Mouse (Mus musculus): ENCODE data around the gene Gm20388. TPM values are rescaled to one million over a fixed set of nuclear protein-coding genes. Genes with fewer than 3 reads are reported as not detected.

Gm20388 gene
- polyA plus RNA-seq, 1 experiment from 2014 or later: 3.6 TPM

DNA sequence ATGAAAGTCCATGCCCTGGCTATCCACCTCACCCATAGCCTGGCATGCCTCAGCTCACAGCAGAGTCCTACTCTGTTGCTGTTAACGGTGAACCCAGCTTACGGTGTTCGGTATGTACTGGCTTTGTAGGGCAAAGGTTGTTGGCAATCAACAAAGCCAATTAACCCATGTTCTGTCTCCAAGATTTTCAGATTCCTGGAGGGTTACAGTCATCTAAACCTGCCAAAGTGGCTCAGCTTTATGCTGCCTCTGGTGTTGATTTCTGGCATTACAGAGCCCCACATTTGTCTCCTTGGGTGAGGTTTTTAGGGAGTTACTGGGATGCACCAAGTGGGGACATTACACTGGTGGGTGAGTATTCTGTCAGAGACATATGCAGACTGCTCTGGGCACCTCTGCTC is 2786.5 kb downstream of the Gm20388 start:
- 85% methylated on average over 3 of the region's 3 CpGs for WGBS
- no peak for DNase-seq (ENCODE audit: low spot score)
- Histone ChIP-seq H3K4me1 (peaks cover 66% of the 10 kb centered on the region), H3K4me3 (no peak overlapping the region), H3K36me3 (replicated peaks) (no peaks in the 10 kb centered on the region; the same call in 1 of the 2 replicates), H3K27ac (replicated peaks) (no peak overlapping the region), H3K27me3 (replicated peaks; ENCODE audit: low read depth, poor library complexity, severe bottlenecking) (peaks cover 68% of the 10 kb centered on the region), H3K9me3 (no peaks in the 10 kb centered on the region)

DNA sequence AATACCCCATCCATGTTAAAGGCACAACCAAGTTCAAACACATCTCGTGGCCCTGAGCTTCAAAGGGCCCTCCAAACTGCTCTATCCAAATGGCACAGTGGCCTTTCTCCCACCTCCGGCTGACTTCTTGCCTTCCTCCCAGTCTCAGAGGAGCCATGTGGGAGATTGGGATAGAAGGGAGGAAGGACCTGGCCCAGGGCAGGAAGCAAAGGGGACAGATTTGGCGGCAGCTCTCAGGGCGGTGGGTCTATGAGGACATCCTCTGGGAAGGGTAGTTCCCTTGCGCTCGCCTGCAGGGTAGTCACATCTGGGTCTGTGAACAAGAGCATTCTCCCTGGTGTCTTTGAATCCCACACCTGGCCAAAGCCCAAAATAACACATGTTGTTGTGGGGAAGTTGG is 2786.9 kb downstream of the Gm20388 start:
- 75% methylated on average over 6 of the region's 6 CpGs for WGBS
- no peak overlapping the region for H3K27ac ChIP-seq (replicated peaks)
- no peak for DNase-seq (ENCODE audit: low spot score)
- no peaks in the 10 kb centered on the region for H3K9me3 ChIP-seq
- no peaks in the 10 kb centered on the region; the same call in 1 of the 2 replicates for H3K36me3 ChIP-seq (replicated peaks)
- peaks cover 68% of the 10 kb centered on the region for H3K27me3 ChIP-seq (replicated peaks; ENCODE audit: low read depth, poor library complexity, severe bottlenecking)
- H3K4me1 ChIP-seq: peaks cover 70% of the 10 kb centered on the region
- H3K4me3 ChIP-seq: 0 out of 2 replicates have a peak overlapping the region, but pooled peaks have one; percentile 36

DNA sequence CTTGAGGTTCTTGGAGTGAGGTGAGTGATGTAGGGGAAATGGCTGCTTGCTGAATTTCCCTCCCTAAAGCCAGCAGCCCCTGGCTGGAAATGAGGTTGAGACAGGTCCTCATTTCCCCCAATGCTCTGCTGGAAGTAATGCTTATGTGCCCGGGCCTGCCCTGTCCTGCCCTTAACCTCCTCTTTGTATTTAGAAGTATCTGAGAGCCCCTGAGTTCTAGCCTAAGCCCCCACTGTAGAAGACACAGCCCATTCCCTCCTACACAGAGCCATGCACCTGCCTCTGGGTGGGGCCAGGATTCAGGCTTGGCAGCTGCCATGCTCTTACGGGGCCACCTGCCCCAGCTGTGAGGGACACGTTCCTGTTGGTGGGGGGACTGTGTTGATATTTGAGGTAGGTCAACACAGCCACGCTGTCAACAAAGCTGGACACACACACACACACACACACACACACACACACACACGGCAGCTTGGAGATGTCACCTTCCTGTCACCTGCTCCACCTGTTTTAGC is 2787.7 kb downstream of the Gm20388 start:
- Histone ChIP-seq H3K27ac (replicated peaks) (0 out of 2 replicates have a peak overlapping the region, but pooled peaks have one; percentile 35), H3K9me3 (no peaks in the 10 kb centered on the region), H3K4me1 (peaks cover 72% of the 10 kb centered on the region), H3K27me3 (replicated peaks; ENCODE audit: low read depth, poor library complexity, severe bottlenecking) (peaks cover 64% of the 10 kb centered on the region), H3K4me3 (peak overlapping the region; percentile 36; the same call in 1 of the 2 replicates), H3K36me3 (replicated peaks) (no peaks in the 10 kb centered on the region; the same call in 1 of the 2 replicates)
- DNase-seq (ENCODE audit: low spot score): no peak
- WGBS: 78% methylated on average over 5 of the region's 5 CpGs

DNA sequence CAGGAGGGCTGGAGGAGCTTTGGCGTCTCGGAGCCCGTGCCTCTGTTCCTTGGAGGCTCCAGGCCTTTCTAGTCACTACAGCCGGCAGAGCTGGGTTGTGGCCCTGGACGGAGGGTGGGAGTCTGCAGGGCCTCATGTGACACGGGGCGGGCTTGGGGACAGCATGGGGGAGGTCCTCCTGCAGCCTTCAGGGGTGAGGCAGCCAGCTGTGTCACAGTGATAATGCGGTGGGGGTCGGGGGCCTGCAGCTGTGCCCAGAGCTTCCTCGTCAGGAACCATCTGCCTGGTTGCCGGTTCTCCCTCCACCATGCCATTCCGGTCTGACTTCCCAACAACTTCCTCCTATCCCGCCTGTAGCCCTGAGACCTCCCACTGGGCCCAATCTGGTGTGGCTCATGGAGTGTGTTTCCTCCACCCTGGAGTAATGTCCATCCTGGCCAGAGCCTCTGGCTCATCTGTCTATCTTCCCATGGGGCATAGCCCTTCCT is 2788.4 kb downstream of the Gm20388 start, which contains the start of gene Cbfa2t3:
Cbfa2t3 (minus strand) TSS at position 105 of the 488 bp plus-strand sequence.
- peak; percentile 41 for DNase-seq (ENCODE audit: low spot score)
- Histone ChIP-seq H3K4me3 (peak within 1 kb of the TSS; percentile 36), H3K36me3 (replicated peaks) (no peaks in the 10 kb centered on the region; the same call in 1 of the 2 replicates), H3K9me3 (no peaks in the 10 kb centered on the region), H3K27me3 (replicated peaks; ENCODE audit: low read depth, poor library complexity, severe bottlenecking) (peaks cover 57% of the 10 kb centered on the region), H3K4me1 (peaks cover 67% of the 10 kb centered on the region), H3K27ac (replicated peaks) (peak within 1 kb of the TSS; percentile 35)
- 61% methylated on average over 13 of the region's 13 CpGs for WGBS

DNA sequence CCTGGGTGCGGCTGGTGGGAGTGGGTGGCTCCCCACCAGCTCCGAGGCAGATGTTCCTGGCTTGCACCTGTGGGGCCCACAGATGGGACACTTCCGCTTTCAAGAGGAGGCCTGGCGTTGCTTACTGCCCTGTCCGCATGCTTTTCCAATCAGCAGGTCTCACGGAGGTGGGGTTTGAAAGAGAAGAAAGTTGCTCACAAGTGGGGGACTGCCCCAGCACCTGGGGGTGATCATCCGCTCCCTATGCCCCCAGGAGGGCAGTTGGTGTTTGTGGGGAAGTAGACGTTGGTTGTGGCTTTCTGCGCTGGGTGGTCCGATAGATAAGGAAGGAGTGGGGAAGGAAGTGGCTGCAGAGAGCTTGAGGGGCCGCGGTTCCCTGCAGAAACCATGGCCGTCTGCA is 2790.0 kb downstream of the Gm20388 start:
- H3K27me3 ChIP-seq (replicated peaks; ENCODE audit: low read depth, poor library complexity, severe bottlenecking): peaks cover 52% of the 10 kb centered on the region
- H3K27ac ChIP-seq (replicated peaks): no peak overlapping the region
- DNase-seq (ENCODE audit: low spot score): no peak
- WGBS: 69% methylated on average over 13 of the region's 13 CpGs
- peaks cover 54% of the 10 kb centered on the region for H3K4me1 ChIP-seq
- H3K36me3 ChIP-seq (replicated peaks): no peaks in the 10 kb centered on the region
- no peak overlapping the region for H3K4me3 ChIP-seq
- H3K9me3 ChIP-seq: no peaks in the 10 kb centered on the region

DNA sequence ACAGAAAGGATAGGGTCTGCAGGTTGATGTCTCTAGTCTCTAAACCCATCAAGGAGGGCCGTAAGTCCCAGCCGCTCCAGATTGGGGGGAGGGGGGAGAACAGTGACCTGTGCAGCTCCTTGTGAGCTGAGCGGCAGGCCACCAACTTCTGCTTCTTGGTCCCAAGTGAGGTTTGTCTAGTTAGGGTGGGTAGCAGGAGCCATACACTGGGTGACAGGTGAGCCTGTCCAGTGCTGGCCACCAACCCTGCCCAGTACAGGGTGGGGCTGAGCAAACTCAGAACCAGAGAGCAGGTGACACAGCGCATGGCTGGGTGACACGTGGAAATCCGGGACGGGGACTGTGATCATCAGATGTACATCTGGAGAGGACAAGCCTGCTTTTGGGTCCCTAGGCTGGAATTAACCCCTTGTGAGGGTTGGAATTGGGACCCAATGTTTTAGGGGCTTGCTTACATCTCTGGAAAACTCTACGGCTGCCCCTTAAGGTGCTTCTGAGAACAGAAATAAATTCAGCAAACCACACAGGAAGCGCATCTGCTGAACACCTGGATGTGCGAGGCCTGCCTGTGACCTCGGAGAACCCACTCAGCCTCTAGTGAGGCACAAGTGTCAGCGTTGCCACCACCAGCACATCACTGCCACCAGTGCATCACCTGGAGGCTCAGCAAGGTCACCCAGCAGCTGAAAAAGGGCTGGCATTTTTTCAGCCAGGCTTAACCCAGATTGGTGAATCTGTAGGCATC is 2791.0 kb downstream of the Gm20388 start:
- Histone ChIP-seq H3K27me3 (replicated peaks; ENCODE audit: low read depth, poor library complexity, severe bottlenecking) (peaks cover 52% of the 10 kb centered on the region), H3K4me3 (no peak overlapping the region), H3K4me1 (peaks cover 55% of the 10 kb centered on the region), H3K36me3 (replicated peaks) (no peaks in the 10 kb centered on the region), H3K27ac (replicated peaks) (no peak overlapping the region), H3K9me3 (no peaks in the 10 kb centered on the region)
- no peak for DNase-seq (ENCODE audit: low spot score)
- WGBS: 86% methylated on average over 12 of the region's 12 CpGs

DNA sequence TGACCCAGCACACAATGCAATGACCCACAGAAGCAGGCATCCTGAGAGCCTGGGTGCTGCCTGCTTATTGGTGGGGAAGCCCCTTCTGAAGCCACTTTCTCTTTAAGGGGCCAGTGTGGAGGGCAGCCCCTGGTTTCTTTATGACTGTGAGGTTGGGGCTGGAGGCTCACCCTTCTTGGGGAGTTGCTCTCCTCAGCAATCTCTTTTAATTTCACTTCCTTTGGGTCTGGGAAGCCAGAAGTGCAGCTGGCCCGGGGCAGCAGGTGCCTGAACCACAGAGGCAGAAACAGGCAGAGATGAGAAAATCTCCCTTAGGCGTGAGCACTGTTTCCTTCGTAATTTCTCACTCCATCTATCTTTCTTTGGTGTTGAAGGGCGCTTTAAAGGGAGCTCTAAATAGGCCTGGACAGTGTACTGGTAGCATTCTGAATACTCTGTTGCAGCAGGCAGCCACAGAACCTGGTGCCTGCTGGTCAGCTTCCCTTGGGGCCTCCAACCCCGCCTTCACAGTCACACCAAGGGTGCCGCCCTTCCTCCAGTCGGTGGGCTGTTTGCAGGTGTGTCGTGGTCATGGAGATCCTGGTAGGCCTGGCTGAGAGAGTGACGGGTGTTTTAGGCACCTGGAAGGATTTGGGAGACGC is 2791.8 kb downstream of the Gm20388 start:
- Histone ChIP-seq H3K36me3 (replicated peaks) (no peaks in the 10 kb centered on the region), H3K4me1 (peaks cover 54% of the 10 kb centered on the region), H3K27me3 (replicated peaks; ENCODE audit: low read depth, poor library complexity, severe bottlenecking) (peaks cover 52% of the 10 kb centered on the region), H3K9me3 (no peaks in the 10 kb centered on the region), H3K27ac (replicated peaks) (no peak overlapping the region), H3K4me3 (no peak overlapping the region)
- no peak for DNase-seq (ENCODE audit: low spot score)
- WGBS: 62% methylated on average over 10 of the region's 10 CpGs

DNA sequence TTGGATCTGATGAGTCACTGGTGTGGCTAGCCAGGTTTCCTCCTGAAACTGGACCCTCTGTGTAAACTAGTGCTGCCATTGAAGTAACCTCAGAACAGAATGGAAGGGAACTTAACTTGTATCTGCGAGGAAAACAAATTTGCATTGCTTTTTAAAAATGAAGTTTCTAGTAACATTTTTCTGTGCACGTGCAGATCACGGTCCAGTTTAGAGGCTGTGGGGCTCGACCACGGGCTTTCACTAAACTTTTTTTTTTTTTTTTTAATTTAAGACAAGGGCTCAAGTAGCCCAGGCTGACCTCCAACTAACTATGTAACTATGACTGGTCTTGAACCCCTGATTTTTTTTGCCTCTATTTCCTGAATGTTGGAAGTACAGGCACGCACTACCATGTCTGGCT is 2792.3 kb downstream of the Gm20388 start:
- no peak overlapping the region for H3K27ac ChIP-seq (replicated peaks)
- H3K27me3 ChIP-seq (replicated peaks; ENCODE audit: low read depth, poor library complexity, severe bottlenecking): peaks cover 57% of the 10 kb centered on the region
- no peaks in the 10 kb centered on the region for H3K9me3 ChIP-seq
- H3K4me3 ChIP-seq: no peak overlapping the region
- no peaks in the 10 kb centered on the region for H3K36me3 ChIP-seq (replicated peaks)
- peaks cover 54% of the 10 kb centered on the region for H3K4me1 ChIP-seq
- DNase-seq (ENCODE audit: low spot score): no peak
- WGBS: 85% methylated on average over 6 of the region's 6 CpGs

DNA sequence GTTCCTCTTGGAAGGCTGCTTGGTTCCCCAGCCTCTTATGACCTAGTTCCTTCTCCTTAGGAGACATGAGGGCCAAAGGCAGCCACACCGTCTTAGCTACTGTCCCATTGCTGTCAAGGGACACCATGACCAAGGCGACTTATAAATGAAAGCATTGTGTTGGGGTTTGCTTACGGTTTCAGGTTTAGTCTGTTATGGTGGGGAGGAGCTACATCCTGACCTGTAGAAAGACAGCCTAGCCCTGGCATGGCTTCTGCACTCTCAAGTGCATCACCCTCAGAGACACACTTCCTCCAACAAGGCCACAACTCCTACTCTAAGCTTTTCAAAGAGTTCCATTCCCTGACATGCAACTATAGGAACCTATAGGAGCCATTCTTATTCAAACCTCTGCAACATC is 2794.0 kb downstream of the Gm20388 start:
- Histone ChIP-seq H3K9me3 (no peaks in the 10 kb centered on the region), H3K27ac (replicated peaks) (no peak overlapping the region), H3K4me3 (no peak overlapping the region), H3K36me3 (replicated peaks) (no peaks in the 10 kb centered on the region), H3K4me1 (peaks cover 46% of the 10 kb centered on the region), H3K27me3 (replicated peaks; ENCODE audit: low read depth, poor library complexity, severe bottlenecking) (peaks cover 61% of the 10 kb centered on the region)
- 69% methylated on average over 3 of the region's 3 CpGs for WGBS
- no peak for DNase-seq (ENCODE audit: low spot score)

DNA sequence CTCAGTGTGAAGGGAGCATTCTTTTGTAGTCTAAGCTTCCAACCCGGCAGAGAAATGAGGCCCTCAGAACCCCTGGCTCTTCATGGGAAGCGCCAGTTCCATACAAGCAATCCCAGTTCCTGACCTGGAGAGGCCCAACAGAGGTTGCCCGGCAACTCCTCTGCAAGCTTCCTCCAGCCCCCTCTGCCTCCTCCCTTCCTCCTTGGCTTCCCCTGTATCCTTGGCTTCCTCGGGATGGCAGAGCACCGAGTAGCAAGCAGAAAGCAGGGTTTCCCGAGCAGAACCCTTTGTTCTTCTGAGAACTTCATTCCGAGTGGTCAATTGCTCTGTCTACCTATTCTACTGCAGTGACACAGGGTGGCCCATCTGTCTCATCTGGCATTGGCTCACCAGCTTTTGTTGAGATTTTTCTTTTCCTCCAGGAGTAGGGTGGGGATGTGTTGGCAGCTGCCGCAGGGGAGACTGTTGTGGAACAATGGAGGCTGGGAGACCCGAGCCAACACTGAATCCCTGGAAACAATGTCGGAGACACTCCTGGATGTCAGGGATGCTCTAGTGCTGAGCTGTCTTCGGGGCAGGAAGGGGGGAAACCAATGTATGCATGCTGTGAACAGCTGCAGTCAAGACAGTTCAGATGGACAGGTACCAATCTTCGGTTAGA is 2795.4 kb downstream of the Gm20388 start:
- Histone ChIP-seq H3K27ac (replicated peaks) (no peak overlapping the region), H3K36me3 (replicated peaks) (no peaks in the 10 kb centered on the region), H3K4me1 (peaks cover 35% of the 10 kb centered on the region), H3K9me3 (no peaks in the 10 kb centered on the region), H3K27me3 (replicated peaks; ENCODE audit: low read depth, poor library complexity, severe bottlenecking) (peaks cover 64% of the 10 kb centered on the region), H3K4me3 (no peak overlapping the region)
- WGBS: 60% methylated on average over 12 of the region's 12 CpGs
- no peak for DNase-seq (ENCODE audit: low spot score)

DNA sequence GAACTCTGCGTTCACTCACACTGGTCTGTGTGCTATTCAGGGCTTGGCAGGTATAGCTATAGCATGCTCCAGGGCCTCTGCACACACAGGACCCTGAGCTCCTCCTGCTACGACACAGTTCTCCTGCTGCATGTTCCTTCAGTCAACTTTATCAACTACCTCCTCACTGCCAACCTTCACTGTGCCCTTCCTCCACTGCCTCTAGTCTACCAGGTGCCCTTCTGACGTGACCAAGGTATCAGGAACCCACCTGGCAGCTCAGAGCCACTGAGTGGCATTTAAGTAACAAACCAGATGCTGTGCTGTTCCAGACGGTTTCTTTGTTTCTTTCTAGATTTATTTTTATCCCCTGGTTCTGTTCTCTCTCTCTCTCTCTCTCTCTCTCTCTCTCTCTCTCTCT is 2796.5 kb downstream of the Gm20388 start:
- 72% methylated on average over 4 of the region's 4 CpGs for whole genome bisulfite sequencing
- Histone ChIP-seq H3K4me1 (peaks cover 25% of the 10 kb centered on the region), H3K36me3 (replicated peaks) (no peaks in the 10 kb centered on the region), H3K4me3 (no peak overlapping the region), H3K9me3 (no peaks in the 10 kb centered on the region), H3K27me3 (replicated peaks; ENCODE audit: low read depth, poor library complexity, severe bottlenecking) (peaks cover 62% of the 10 kb centered on the region), H3K27ac (replicated peaks) (no peak overlapping the region)
- DNase-seq (ENCODE audit: low spot score): no peak

DNA sequence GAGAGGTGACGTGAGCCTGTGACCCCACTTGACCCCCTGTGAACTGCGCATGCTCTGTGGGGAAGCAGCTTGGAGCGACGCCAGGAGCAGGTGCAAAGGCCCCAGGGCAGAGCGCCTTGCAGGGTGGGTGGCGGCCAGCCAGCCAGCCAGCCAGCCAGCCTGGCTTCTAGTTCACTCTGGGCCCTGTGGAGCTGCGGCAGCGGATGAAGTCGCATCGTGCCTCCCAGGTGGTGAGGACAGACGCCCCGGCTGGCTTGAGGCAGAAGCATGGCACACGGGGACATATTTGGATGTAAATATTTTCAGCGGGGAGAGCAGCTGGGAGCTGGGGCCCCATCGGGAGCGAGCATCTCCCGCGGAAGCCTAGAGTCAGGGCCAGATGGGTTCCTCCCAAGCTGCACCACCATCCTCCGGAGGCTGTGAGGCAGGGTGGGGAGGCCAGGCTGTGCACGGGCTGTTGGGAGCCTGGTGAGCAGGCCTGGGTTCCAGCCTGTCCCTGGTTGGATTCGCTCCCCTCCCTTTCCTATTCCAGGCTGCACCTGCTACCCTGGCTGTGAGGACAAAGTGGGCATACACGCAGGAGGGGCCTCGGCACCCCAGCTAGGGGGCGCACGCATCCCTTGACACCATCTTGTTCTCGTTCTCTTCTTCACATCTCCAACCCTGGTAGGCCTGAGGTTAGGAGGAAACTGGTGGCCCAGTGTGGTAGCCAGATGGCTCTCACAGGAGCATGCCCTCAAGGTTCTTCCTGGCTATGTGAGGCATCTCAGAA is 2798.9 kb downstream of the Gm20388 start:
- H3K4me3 ChIP-seq: no peak overlapping the region
- H3K27ac ChIP-seq (replicated peaks): peak overlapping the region; percentile 63
- peaks cover 56% of the 10 kb centered on the region for H3K27me3 ChIP-seq (replicated peaks; ENCODE audit: low read depth, poor library complexity, severe bottlenecking)
- 46% methylated on average over 26 of the region's 26 CpGs for WGBS
- no peaks in the 10 kb centered on the region for H3K9me3 ChIP-seq
- H3K4me1 ChIP-seq: peaks cover 23% of the 10 kb centered on the region
- H3K36me3 ChIP-seq (replicated peaks): no peaks in the 10 kb centered on the region
- DNase-seq (ENCODE audit: low spot score): peak; percentile 49

Data from embryonic facial prominence, embryonic 10.5 days (tissue).